Mouse (Mus musculus): ENCODE measurements at regions not wholly inside any gene's neighbourhood (a gene's known extent, or its start where the extent isn't known, plus 50 kb on each side); places are given as distances from the start of the nearest gene placed in this dataset.

DNA sequence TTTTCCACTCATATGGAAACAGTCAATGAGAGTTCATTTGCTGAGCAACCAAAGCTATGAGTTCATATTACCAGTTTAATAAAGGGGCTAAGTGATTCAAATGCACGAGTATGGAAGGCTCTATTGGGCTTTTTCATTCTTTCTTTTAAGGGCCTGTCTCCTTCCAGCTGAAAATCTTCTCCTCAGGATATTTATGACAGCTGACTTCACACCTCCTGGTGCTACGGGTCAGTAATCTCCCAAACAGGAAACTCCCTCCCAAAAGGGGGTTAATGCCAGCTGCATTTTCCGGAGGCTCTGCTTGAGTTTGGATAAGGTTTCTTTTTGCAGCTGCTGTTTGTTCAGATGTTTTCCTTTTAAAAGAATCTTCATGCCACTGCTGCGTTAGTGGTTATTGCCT, 72.5 kb upstream of the H2al1n start:
- TF ChIP-seq CTCF (conservative IDR thresholded peaks at IDR 0.05 in 1 of 2, IDR thresholded peaks at IDR 0.05 in 1 of 2; ENCODE audit: low read depth in 2 of 2, low read length in 2 of 2) (no peak), JUN (IDR thresholded peaks at IDR 0.05; ENCODE audit: insufficient read depth, low read depth, low read length) (no peak), ZC3H11A (IDR thresholded peaks at IDR 0.05; ENCODE audit: low read depth, low read length) (no peak), MXI1 (IDR thresholded peaks at IDR 0.05; ENCODE audit: low read depth, low read length) (no peak), UBTF (IDR thresholded peaks at IDR 0.05; ENCODE audit: low read depth, low read length) (no peak), USF1 (IDR thresholded peaks at IDR 0.05; ENCODE audit: low read depth, low read length) (no peak), MAX (IDR thresholded peaks at IDR 0.05; ENCODE audit: low read length) (no peak), TCF12 (IDR thresholded peaks at IDR 0.05; ENCODE audit: low read depth, low read length) (no peak), MAZ (IDR thresholded peaks at IDR 0.05; ENCODE audit: low read depth, low read length) (no peak), POLR2AphosphoS2 (IDR thresholded peaks at IDR 0.05; ENCODE audit: low read depth, low read length) (no peak), POLR2A (IDR thresholded peaks at IDR 0.05; ENCODE audit: low read depth, low read length) (no peak), HCFC1 (IDR thresholded peaks at IDR 0.05; ENCODE audit: low read depth, low read length) (no peak), EP300 (IDR thresholded peaks at IDR 0.05; ENCODE audit: low read length) (no peak)

Measured in CH12.LX (cell line).